Mouse (Mus musculus) embryonic facial prominence, embryonic 11.5 days (tissue): ENCODE measurements around the gene 4930444G20Rik. TPM values are rescaled to one million over a fixed set of nuclear protein-coding genes. Genes with fewer than 3 reads are reported as not detected.
"Not testable (repeated sequence)": the region's sequence is repeated elsewhere in the genome, so short reads cannot be mapped to it uniquely, and the experiment has no call there.

Experiments
- ATAC-seq: fragments of 200-750 bp; cut with Nextera tagmentation; replicated peaks from 2 replicates; pipeline ENCODE4 v1.8.0; 2017; ENCODE audit warnings: low read depth; ENCODE audit not compliant: insufficient number of reproducible peaks, low FRiP score, low TSS enrichment
- DNase-seq: peaks from one replicate; pipeline ENCODE4 v3.0.0-alpha.2; 2015; ENCODE audit warnings: low spot score
- H3K27ac ChIP-seq: fragments of 300-500 bp; sonication (generic); replicated peaks from 2 replicates; pipeline ENCODE4 v1.5.1; 2014; ENCODE audit warnings: mild to moderate bottlenecking, low read depth, low read length, control low read depth
- H3K27me3 ChIP-seq: fragments of 300-500 bp; sonication (generic); 2 replicates; pipeline ENCODE4 v1.6.1; 2014; ENCODE audit warnings: mild to moderate bottlenecking, low read length, moderate library complexity, mixed read lengths; ENCODE audit not compliant: control insufficient read depth, insufficient read depth
- H3K36me3 ChIP-seq: fragments of 300-500 bp; sonication (generic); replicated peaks from 2 replicates; pipeline ENCODE4 v1.6.1; 2014; ENCODE audit warnings: low read depth, mild to moderate bottlenecking, low read length, moderate library complexity, mixed read lengths; ENCODE audit not compliant: control insufficient read depth, insufficient read depth
- H3K4me1 ChIP-seq: fragments of 300-500 bp; sonication (generic); 2 replicates; pipeline ENCODE4 v1.6.1; 2014; ENCODE audit warnings: low read length, mixed read lengths; ENCODE audit not compliant: control insufficient read depth, insufficient read depth
- H3K4me2 ChIP-seq: fragments of 300-500 bp; sonication (generic); 2 replicates; pipeline ENCODE4 v1.6.1; 2014; ENCODE audit warnings: low read depth, mild to moderate bottlenecking, control low read depth, low read length, moderate library complexity
- H3K4me3 ChIP-seq: fragments of 300-500 bp; sonication (generic); 2 replicates; pipeline ENCODE4 v1.5.1; 2014; ENCODE audit warnings: low read depth, low read length, control low read depth
- H3K9ac ChIP-seq: fragments of 300-500 bp; sonication (generic); replicated peaks from 2 replicates; pipeline ENCODE4 v1.6.1; 2014; ENCODE audit warnings: mild to moderate bottlenecking, control low read depth, low read length
- H3K9me3 ChIP-seq: fragments of 300-500 bp; sonication (generic); replicated peaks from 2 replicates; pipeline ENCODE4 v1.6.1; 2016; ENCODE audit warnings: mild to moderate bottlenecking, low read length, inconsistent platforms, mixed read lengths; ENCODE audit not compliant: control insufficient read depth
- WGBS: fragments of 180-500 bp; shearing (Covaris S2); extraction: QIAGEN DNeasy Blood & Tissue Kit; methylation state at CpG from one replicate; pipeline ENCODE4 v1.1.7; 2014; 5-methylcytosine and 5-hydroxymethylcytosine counted together
- polyA plus RNA-seq: library from polyadenylated mRNA; unstranded; fragments of >200 nt; fragmentation: Nextera tagmentation; extraction: Ambion mirVana; gene quantifications from 2 replicates; pipeline ENCODE4 v1.2.1, GENCODE M21; 2014

Gene 4930444G20Rik
- not detected in 2 replicates for polyA plus RNA-seq

GRCm38 (mm10) chr10:22067979-22068378 lies at the start of gene 4930444G20Rik:
4930444G20Rik (minus strand) TSS chr10:22068079.
- WGBS: 89% methylated on average over 7 of the region's 7 CpGs
- not testable (repeated sequence) for H3K4me1 ChIP-seq, H3K9ac ChIP-seq, DNase-seq, H3K36me3 ChIP-seq, H3K4me2 ChIP-seq, ATAC-seq, H3K27ac ChIP-seq, H3K27me3 ChIP-seq, H3K4me3 ChIP-seq, H3K9me3 ChIP-seq

GRCm38 (mm10) chr10:22074531-22074930 lies 6.7 kb upstream of the 4930444G20Rik start:
- no peak for DNase-seq
- Histone ChIP-seq H3K4me2 (no peak overlapping the region), H3K4me1 (no peaks in the 10 kb centered on the region), H3K27ac (no peak overlapping the region), H3K4me3 (no peak overlapping the region), H3K36me3 (no peaks in the 10 kb centered on the region), H3K27me3 (no peaks in the 10 kb centered on the region), H3K9ac (no peak overlapping the region), H3K9me3 (no peaks in the 10 kb centered on the region)
- 79% methylated on average over 2 of the region's 2 CpGs for WGBS
- ATAC-seq: no peak

GRCm38 (mm10) chr10:22072739-22073138 lies 4.9 kb upstream of the 4930444G20Rik start:
- ATAC-seq: no peak
- no peaks in the 10 kb centered on the region for H3K36me3 ChIP-seq
- H3K4me3 ChIP-seq: no peak overlapping the region
- H3K27me3 ChIP-seq: no peaks in the 10 kb centered on the region
- no peak for DNase-seq
- 62% methylated on average over 2 of the region's 2 CpGs for WGBS
- no peak overlapping the region for H3K27ac ChIP-seq
- no peak overlapping the region for H3K9ac ChIP-seq
- H3K9me3 ChIP-seq: no peaks in the 10 kb centered on the region
- no peak overlapping the region for H3K4me2 ChIP-seq
- H3K4me1 ChIP-seq: no peaks in the 10 kb centered on the region

- H3K4me2 ChIP-seq: no peak overlapping the region
- 78% methylated on average over 4 of the region's 4 CpGs for WGBS
- no peak for ATAC-seq
- no peaks in the 10 kb centered on the region for H3K9me3 ChIP-seq
- H3K9ac ChIP-seq: no peak overlapping the region
- H3K4me3 ChIP-seq: no peak overlapping the region
- H3K36me3 ChIP-seq: no peaks in the 10 kb centered on the region
- H3K4me1 ChIP-seq: no peaks in the 10 kb centered on the region
- H3K27me3 ChIP-seq: no peaks in the 10 kb centered on the region
- no peak overlapping the region for H3K27ac ChIP-seq
- no peak for DNase-seq
Observed at GRCm38 (mm10) chr10:22070576-22070975, 2.7 kb upstream of the 4930444G20Rik start.

GRCm38 (mm10) chr10:22070168-22070567 lies 2.3 kb upstream of the 4930444G20Rik start:
- ATAC-seq: no peak
- Histone ChIP-seq H3K4me3 (no peak overlapping the region), H3K9ac (no peak overlapping the region), H3K27ac (no peak overlapping the region), H3K4me2 (no peak overlapping the region), H3K27me3 (no peaks in the 10 kb centered on the region), H3K36me3 (no peaks in the 10 kb centered on the region), H3K9me3 (no peaks in the 10 kb centered on the region), H3K4me1 (no peaks in the 10 kb centered on the region)
- no peak for DNase-seq
- 93% methylated on average over 2 of the region's 2 CpGs for WGBS

- ATAC-seq: no peak
- H3K27ac ChIP-seq: no peak overlapping the region
- no peak overlapping the region for H3K4me2 ChIP-seq
- DNase-seq: no peak
- no peak overlapping the region for H3K9ac ChIP-seq
- H3K36me3 ChIP-seq: no peaks in the 10 kb centered on the region
- H3K9me3 ChIP-seq: no peaks in the 10 kb centered on the region
- H3K27me3 ChIP-seq: no peaks in the 10 kb centered on the region
- H3K4me1 ChIP-seq: no peaks in the 10 kb centered on the region
- WGBS: 91% methylated on average over 2 of the region's 2 CpGs
- no peak overlapping the region for H3K4me3 ChIP-seq
Observed at GRCm38 (mm10) chr10:22059415-22059814, 8.5 kb downstream of the 4930444G20Rik start.

- H3K4me1 ChIP-seq: no peaks in the 10 kb centered on the region
- peak overlapping the region; percentile 35 for H3K4me3 ChIP-seq
- peak overlapping the region; percentile 44 for H3K4me2 ChIP-seq
- H3K9me3 ChIP-seq: no peaks in the 10 kb centered on the region
- H3K36me3 ChIP-seq: no peaks in the 10 kb centered on the region
- 18% methylated on average over 12 of the region's 12 CpGs for WGBS
- ATAC-seq (no peak; the same call in 1 of the 2 replicates), DNase-seq (no peak)
- no peak overlapping the region for H3K27ac ChIP-seq
- H3K27me3 ChIP-seq: no peaks in the 10 kb centered on the region
- H3K9ac ChIP-seq: peak overlapping the region; percentile 43
Observed at GRCm38 (mm10) chr10:22059026-22059325, 8.9 kb downstream of the 4930444G20Rik start.

- DNase-seq: peak; percentile 96
- no peaks in the 10 kb centered on the region for H3K9me3 ChIP-seq
- H3K27ac ChIP-seq: no peak overlapping the region
- no peaks in the 10 kb centered on the region for H3K27me3 ChIP-seq
- peak overlapping the region; percentile 44 for H3K4me2 ChIP-seq
- no peaks in the 10 kb centered on the region for H3K36me3 ChIP-seq
- 9% methylated on average over 41 of the region's 41 CpGs for WGBS
- peak; percentile 97 for ATAC-seq
- no peaks in the 10 kb centered on the region for H3K4me1 ChIP-seq
- H3K9ac ChIP-seq: peak overlapping the region; percentile 43
- peak overlapping the region; percentile 35 for H3K4me3 ChIP-seq
Observed at GRCm38 (mm10) chr10:22058218-22059025, 9.5 kb downstream of the 4930444G20Rik start.
